Mouse (Mus musculus): Measurements from ENCODE around the gene Nme4. TPM values are rescaled to one million over a fixed set of nuclear protein-coding genes. Genes with fewer than 3 reads are reported as not detected.
"Not testable (repeated sequence)": the region's sequence is repeated elsewhere in the genome, so short reads cannot be mapped to it uniquely, and the experiment has no call there.

The Nme4 gene
- polyA plus RNA-seq, 1 experiment from 2014 or later, result 81.7 TPM

- Histone ChIP-seq H3K9ac (ENCODE audit: low read depth, low read length) (no peak overlapping the region), H3K9me3 (replicated peaks; ENCODE audit: control insufficient read depth, low read length) (no peaks in the 10 kb centered on the region), H3K27me3 (ENCODE audit: control insufficient read depth, insufficient read depth, low read length) (peaks cover 73% of the 10 kb centered on the region), H3K4me1 (ENCODE audit: control insufficient read depth, insufficient read depth, low read length) (peaks cover 8% of the 10 kb centered on the region), H3K36me3 (ENCODE audit: control insufficient read depth, insufficient read depth, low read length) (no peaks in the 10 kb centered on the region), H3K4me2 (no peak overlapping the region), H3K4me3 (ENCODE audit: low read depth, low read length) (no peak overlapping the region), H3K27ac (ENCODE audit: low read depth, low read length) (no peak overlapping the region)
- WGBS (ENCODE audit: insufficient replicate concordance), result 78% methylated on average over 17 of the region's 17 CpGs
- ATAC-seq (replicated peaks; ENCODE audit: insufficient number of reproducible peaks, low FRiP score, low TSS enrichment), result no peak
These were observed 21.3 kb upstream of the Nme4 start for GRCm38 (mm10) chr17:26116503-26117258.

- Histone ChIP-seq H3K9me3 (replicated peaks; ENCODE audit: control insufficient read depth, low read length) (no peaks in the 10 kb centered on the region), H3K36me3 (ENCODE audit: control insufficient read depth, insufficient read depth, low read length) (no peaks in the 10 kb centered on the region), H3K4me1 (ENCODE audit: control insufficient read depth, insufficient read depth, low read length) (peaks cover 8% of the 10 kb centered on the region), H3K27me3 (ENCODE audit: control insufficient read depth, insufficient read depth, low read length) (peaks cover 79% of the 10 kb centered on the region), H3K4me2 (no peak overlapping the region), H3K9ac (ENCODE audit: low read depth, low read length) (no peak overlapping the region), H3K27ac (ENCODE audit: low read depth, low read length) (no peak overlapping the region), H3K4me3 (ENCODE audit: low read depth, low read length) (no peak overlapping the region)
- 70% methylated on average over 3 of the region's 3 CpGs for WGBS (ENCODE audit: insufficient replicate concordance)
- no peak for ATAC-seq (replicated peaks; ENCODE audit: insufficient number of reproducible peaks, low FRiP score, low TSS enrichment)
These were observed 20.6 kb upstream of the Nme4 start for GRCm38 (mm10) chr17:26115956-26116487.

- ATAC-seq (replicated peaks; ENCODE audit: insufficient number of reproducible peaks, low FRiP score, low TSS enrichment), result no peak
- WGBS (ENCODE audit: insufficient replicate concordance), result 78% methylated on average over 7 of the region's 7 CpGs
- H3K4me3 ChIP-seq (ENCODE audit: low read depth, low read length), result no peak overlapping the region
- H3K4me2 ChIP-seq, result no peak overlapping the region
- H3K4me1 ChIP-seq (ENCODE audit: control insufficient read depth, insufficient read depth, low read length), result peaks cover 8% of the 10 kb centered on the region
- H3K27ac ChIP-seq (ENCODE audit: low read depth, low read length), result no peak overlapping the region
- no peaks in the 10 kb centered on the region for H3K36me3 ChIP-seq (ENCODE audit: control insufficient read depth, insufficient read depth, low read length)
- H3K27me3 ChIP-seq (ENCODE audit: control insufficient read depth, insufficient read depth, low read length), result peaks cover 86% of the 10 kb centered on the region
- H3K9ac ChIP-seq (ENCODE audit: low read depth, low read length), result no peak overlapping the region
- no peaks in the 10 kb centered on the region for H3K9me3 ChIP-seq (replicated peaks; ENCODE audit: control insufficient read depth, low read length)
These were observed 19.9 kb upstream of the Nme4 start for GRCm38 (mm10) chr17:26115205-26115898.

GRCm38 (mm10) chr17:26114461-26114860 lies 19.1 kb upstream of the Nme4 start:
- H3K27me3 ChIP-seq (ENCODE audit: control insufficient read depth, insufficient read depth, low read length), result peaks cover 85% of the 10 kb centered on the region
- H3K9me3 ChIP-seq (replicated peaks; ENCODE audit: control insufficient read depth, low read length); H3K4me1 ChIP-seq (ENCODE audit: control insufficient read depth, insufficient read depth, low read length); H3K4me2 ChIP-seq; H3K36me3 ChIP-seq (ENCODE audit: control insufficient read depth, insufficient read depth, low read length); H3K27ac ChIP-seq (ENCODE audit: low read depth, low read length); ATAC-seq (replicated peaks; ENCODE audit: insufficient number of reproducible peaks, low FRiP score, low TSS enrichment); H3K9ac ChIP-seq (ENCODE audit: low read depth, low read length); H3K4me3 ChIP-seq (ENCODE audit: low read depth, low read length): not testable (repeated sequence)
- 59% methylated on average over 7 of the region's 7 CpGs for WGBS (ENCODE audit: insufficient replicate concordance)

- no peak overlapping the region for H3K27ac ChIP-seq (ENCODE audit: low read depth, low read length)
- WGBS (ENCODE audit: insufficient replicate concordance), result 15% methylated on average over 8 of the region's 8 CpGs
- H3K27me3 ChIP-seq (ENCODE audit: control insufficient read depth, insufficient read depth, low read length), result peaks cover 82% of the 10 kb centered on the region
- peaks cover 8% of the 10 kb centered on the region for H3K4me1 ChIP-seq (ENCODE audit: control insufficient read depth, insufficient read depth, low read length)
- peak overlapping the region; percentile 88 for H3K4me2 ChIP-seq
- no peak for ATAC-seq (replicated peaks; ENCODE audit: insufficient number of reproducible peaks, low FRiP score, low TSS enrichment)
- H3K4me3 ChIP-seq (ENCODE audit: low read depth, low read length), result peak overlapping the region; percentile 65
- peak overlapping the region; percentile 73; the same call in 1 of the 2 replicates for H3K9ac ChIP-seq (ENCODE audit: low read depth, low read length)
- H3K9me3 ChIP-seq (replicated peaks; ENCODE audit: control insufficient read depth, low read length), result no peaks in the 10 kb centered on the region
- no peaks in the 10 kb centered on the region for H3K36me3 ChIP-seq (ENCODE audit: control insufficient read depth, insufficient read depth, low read length)
These were observed 18.7 kb upstream of the Nme4 start for GRCm38 (mm10) chr17:26114061-26114460.

GRCm38 (mm10) chr17:26113181-26113948 lies 18.0 kb upstream of the Nme4 start, which contains the start of gene Tmem8:
Gene Tmem8 (plus strand): TSS chr17:26113299.
- under 1% methylated on average over 57 of the region's 75 CpGs for WGBS (ENCODE audit: insufficient replicate concordance)
- peak within 1 kb of the TSS; percentile 73 for H3K9ac ChIP-seq (ENCODE audit: low read depth, low read length)
- H3K27ac ChIP-seq (ENCODE audit: low read depth, low read length), result no peak within 1 kb of the TSS
- peaks cover 8% of the 10 kb centered on the region for H3K4me1 ChIP-seq (ENCODE audit: control insufficient read depth, insufficient read depth, low read length)
- H3K36me3 ChIP-seq (ENCODE audit: control insufficient read depth, insufficient read depth, low read length), result no peaks in the 10 kb centered on the region
- H3K4me2 ChIP-seq, result peak within 1 kb of the TSS; percentile 88
- H3K9me3 ChIP-seq (replicated peaks; ENCODE audit: control insufficient read depth, low read length), result no peaks in the 10 kb centered on the region
- H3K27me3 ChIP-seq (ENCODE audit: control insufficient read depth, insufficient read depth, low read length), result peaks cover 82% of the 10 kb centered on the region
- ATAC-seq (replicated peaks; ENCODE audit: insufficient number of reproducible peaks, low FRiP score, low TSS enrichment), result peak; percentile 66
- peak within 1 kb of the TSS; percentile 65 for H3K4me3 ChIP-seq (ENCODE audit: low read depth, low read length)

- no peak for ATAC-seq (replicated peaks; ENCODE audit: insufficient number of reproducible peaks, low FRiP score, low TSS enrichment)
- 17% methylated on average over 14 of the region's 14 CpGs for WGBS (ENCODE audit: insufficient replicate concordance)
- Histone ChIP-seq H3K4me1 (ENCODE audit: control insufficient read depth, insufficient read depth, low read length) (peaks cover 8% of the 10 kb centered on the region), H3K27ac (ENCODE audit: low read depth, low read length) (no peak overlapping the region), H3K4me2 (peak overlapping the region; percentile 88), H3K36me3 (ENCODE audit: control insufficient read depth, insufficient read depth, low read length) (no peaks in the 10 kb centered on the region), H3K27me3 (ENCODE audit: control insufficient read depth, insufficient read depth, low read length) (peaks cover 76% of the 10 kb centered on the region), H3K9ac (ENCODE audit: low read depth, low read length) (no peak overlapping the region), H3K9me3 (replicated peaks; ENCODE audit: control insufficient read depth, low read length) (no peaks in the 10 kb centered on the region), H3K4me3 (ENCODE audit: low read depth, low read length) (peak overlapping the region; percentile 65)
These were observed 17.3 kb upstream of the Nme4 start for GRCm38 (mm10) chr17:26112751-26113150.

- no peaks in the 10 kb centered on the region for H3K9me3 ChIP-seq (replicated peaks; ENCODE audit: control insufficient read depth, low read length)
- H3K9ac ChIP-seq (ENCODE audit: low read depth, low read length), result no peak overlapping the region
- H3K36me3 ChIP-seq (ENCODE audit: control insufficient read depth, insufficient read depth, low read length), result no peaks in the 10 kb centered on the region
- no peak overlapping the region for H3K27ac ChIP-seq (ENCODE audit: low read depth, low read length)
- H3K4me1 ChIP-seq (ENCODE audit: control insufficient read depth, insufficient read depth, low read length), result peaks cover 8% of the 10 kb centered on the region
- H3K4me2 ChIP-seq, result no peak overlapping the region
- no peak for ATAC-seq (replicated peaks; ENCODE audit: insufficient number of reproducible peaks, low FRiP score, low TSS enrichment)
- H3K27me3 ChIP-seq (ENCODE audit: control insufficient read depth, insufficient read depth, low read length), result peaks cover 66% of the 10 kb centered on the region
- no peak overlapping the region for H3K4me3 ChIP-seq (ENCODE audit: low read depth, low read length)
- WGBS (ENCODE audit: insufficient replicate concordance), result 18% methylated on average over 4 of the region's 4 CpGs
These were observed 16.3 kb upstream of the Nme4 start for GRCm38 (mm10) chr17:26111722-26112121.
